Mouse (Mus musculus) skeletal muscle tissue, adult 2 months (tissue): ENCODE results near the gene Cdc42ep1.

Experiments
- DNase-seq: peaks from one replicate; pipeline ENCODE4 v3.0.0-alpha.2; 2012; ENCODE audit warnings: low read depth, low spot score

The Cdc42ep1 gene

DNA sequence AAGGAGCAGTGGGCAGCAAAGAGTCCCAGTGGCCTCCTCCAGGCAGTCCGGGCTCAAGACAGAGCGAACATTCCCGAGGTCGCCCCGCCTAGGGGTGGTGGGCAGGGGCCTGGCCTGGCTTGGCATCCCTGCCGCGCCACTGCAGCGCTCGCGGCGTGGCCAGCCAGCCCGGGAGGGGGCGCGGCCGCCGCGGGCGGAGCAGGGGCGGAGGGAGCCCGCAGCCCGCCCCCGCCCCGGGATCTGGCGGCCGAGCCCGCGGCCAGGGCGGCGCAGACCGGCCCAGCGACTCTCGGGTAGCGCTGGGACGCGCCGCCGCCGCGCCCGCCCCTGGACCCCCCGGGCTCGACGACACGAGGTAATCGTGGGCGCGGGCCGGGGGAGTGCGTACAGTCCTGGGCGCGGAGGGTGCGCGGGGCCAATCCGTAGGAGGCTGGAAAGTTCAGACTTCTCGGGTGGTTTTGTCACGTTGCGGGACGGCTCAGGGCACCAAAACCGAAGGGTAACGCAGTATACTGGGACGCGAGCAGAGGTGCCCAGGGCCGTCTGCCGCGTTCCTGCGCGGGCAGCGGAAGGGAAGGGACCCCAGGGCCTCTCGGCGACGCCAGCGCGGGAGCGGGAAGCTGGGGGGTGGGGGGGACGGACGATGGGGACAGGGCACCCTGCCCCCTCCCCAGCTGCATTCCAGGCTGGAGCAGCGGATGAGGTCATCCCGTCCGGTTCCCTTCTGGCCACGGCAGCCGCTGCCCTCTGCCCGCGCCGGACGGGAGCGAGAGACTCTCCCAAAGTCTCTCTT, at the start of gene Cdc42ep1:
TSS of gene Cdc42ep1 (plus strand) at position 254 of the 793 bp plus-strand sequence.
- DNase-seq: no peak

DNA sequence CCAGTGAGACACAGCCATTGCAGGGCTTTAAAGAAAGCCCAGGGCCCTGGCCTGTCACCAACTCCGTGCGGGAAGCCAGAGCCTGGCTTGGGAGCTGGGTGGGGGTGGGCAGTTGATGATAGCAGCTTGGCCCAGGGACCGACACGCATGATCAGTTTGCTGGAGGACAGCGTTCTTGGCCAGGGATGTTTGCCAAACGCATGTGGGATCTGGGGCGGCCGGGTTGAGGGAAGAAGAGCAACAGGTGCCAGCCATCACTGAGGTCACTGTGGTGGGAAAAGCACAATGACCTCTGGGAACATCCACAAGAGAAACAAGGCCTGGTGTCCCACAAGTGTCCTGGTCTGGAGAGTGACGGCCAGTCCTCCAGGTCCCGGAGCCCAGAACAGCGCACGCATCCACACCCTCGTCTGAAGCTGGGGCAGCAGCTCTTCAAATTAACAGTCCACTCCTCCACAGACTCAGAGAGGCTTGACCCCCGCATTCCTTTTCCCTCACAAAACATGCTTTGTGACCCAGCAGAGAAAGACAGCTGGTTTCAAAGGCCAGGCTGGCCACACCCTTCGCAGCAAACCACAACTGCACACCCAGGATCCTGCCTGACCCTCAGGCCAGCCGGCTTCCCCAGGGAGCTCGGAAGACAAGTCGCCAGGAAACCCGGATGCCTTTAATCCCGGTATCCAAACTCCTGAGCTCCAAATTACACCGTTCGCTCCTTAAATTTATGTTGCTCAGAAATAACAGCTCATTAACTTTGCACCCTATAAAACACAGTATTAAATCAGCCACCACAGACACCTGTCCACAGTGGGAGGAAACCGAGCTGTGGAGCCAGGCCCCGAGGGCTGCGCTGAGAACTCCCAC, 46.0 kb upstream of the Cdc42ep1 start:
- DNase-seq: no peak

DNA sequence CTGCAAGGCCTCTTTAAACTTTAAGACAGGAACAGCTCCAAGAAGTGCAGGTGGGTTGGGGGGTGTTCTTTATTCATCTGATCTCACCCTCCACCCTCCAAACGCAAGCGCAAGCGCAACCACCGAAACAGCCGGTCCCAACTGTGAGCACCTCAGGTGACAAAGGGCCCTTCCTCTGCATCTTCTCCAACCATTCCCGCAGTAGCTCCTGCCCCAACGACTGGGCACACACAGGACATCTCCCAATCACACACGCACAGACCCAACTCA, 45.4 kb upstream of the Cdc42ep1 start:
- DNase-seq: no peak

DNA sequence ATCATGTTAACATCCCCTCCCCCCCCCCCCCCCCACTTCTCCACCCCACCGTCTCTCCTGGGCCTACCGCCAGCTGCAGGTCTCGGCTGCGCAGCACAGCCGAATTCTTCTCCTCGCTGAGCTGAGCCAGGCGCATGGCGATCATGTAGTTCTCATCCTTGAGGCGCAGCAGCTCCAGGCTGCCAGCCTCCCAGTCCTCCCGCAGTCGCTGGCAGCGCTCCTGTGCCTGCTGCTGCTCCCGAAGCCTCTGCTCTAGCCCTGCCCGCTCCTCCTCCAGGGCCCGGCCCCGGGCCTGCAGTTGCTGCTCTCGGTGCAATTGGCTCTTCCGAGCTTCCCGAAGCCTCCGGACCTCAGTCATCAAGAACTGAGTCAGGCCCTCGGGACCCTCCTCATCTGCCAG, 43.4 kb upstream of the Cdc42ep1 start:
- DNase-seq: no peak

DNA sequence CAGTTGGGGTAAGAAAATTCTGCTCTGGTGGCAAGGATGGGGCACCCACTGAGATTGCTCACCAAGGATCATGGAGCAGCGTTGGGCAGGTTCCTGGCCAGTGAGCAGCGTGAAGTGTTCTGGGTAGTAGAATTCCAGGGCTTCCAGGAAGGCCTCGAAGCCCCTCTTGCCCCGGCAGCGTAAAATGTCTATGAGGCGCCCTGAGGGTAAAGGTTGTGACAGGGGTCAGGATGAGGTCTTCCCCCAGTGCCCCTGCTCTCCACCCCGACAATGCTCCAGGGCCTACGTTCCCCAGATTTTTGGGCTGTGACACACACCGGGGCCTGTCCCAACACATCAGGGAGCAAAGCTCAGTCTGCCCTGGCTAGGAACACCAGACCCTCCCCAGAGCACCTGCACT, 40.9 kb upstream of the Cdc42ep1 start:
- no peak for DNase-seq

GRCm38 (mm10) chr15:78801971-78802741, 40.3 kb upstream of the Cdc42ep1 start:
- DNase-seq: no peak

- no peak for DNase-seq
Observed at GRCm38 (mm10) chr15:78802776-78803391, 39.5 kb upstream of the Cdc42ep1 start, which contains the start of gene Card10. TSS of gene Card10 (minus strand) at chr15:78803042.

DNA sequence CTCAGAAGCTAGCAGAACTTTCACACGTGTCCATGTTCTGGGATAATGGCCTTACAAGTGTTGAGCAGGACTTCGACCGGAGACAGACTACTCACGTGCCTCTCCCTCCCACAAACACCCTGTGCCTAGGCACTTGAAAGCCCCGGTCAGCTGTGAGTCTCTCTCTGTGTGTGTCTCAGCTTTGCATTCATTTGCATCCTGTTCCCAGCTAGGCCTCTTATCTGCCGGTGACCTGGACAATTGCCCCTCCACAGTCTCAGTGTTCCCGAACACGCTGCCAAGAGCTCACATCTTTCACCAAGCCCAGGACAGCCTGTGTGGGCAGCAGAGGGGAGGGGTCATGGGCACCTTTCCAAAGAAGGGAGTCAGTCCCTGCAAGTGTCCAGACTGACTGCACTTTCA, 38.9 kb upstream of the Cdc42ep1 start:
- no peak for DNase-seq

DNA sequence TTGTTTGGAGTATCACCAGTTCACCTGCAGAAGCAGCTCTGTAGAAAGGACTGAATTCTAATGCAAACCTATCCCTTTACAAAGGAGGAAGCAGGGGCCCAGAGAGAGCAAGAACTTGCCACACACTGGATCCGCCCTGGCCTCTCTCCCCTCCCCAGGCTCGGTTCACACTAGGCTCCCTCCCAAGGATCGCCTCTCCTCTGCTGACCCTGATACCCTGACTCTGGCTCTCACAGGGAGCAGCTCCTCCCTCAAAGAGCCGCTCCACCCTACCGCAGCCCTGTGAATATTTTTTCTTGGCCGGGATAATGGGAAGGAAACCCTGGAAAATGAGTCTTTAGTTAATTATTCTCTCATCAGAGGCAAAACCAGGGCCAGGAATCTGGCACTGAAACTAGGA, 38.1 kb upstream of the Cdc42ep1 start:
- DNase-seq: no peak

- no peak for DNase-seq
Observed at GRCm38 (mm10) chr15:78805351-78805750, 37.1 kb upstream of the Cdc42ep1 start.

- no peak for DNase-seq
Observed at GRCm38 (mm10) chr15:78806614-78807013, 35.8 kb upstream of the Cdc42ep1 start.

DNA sequence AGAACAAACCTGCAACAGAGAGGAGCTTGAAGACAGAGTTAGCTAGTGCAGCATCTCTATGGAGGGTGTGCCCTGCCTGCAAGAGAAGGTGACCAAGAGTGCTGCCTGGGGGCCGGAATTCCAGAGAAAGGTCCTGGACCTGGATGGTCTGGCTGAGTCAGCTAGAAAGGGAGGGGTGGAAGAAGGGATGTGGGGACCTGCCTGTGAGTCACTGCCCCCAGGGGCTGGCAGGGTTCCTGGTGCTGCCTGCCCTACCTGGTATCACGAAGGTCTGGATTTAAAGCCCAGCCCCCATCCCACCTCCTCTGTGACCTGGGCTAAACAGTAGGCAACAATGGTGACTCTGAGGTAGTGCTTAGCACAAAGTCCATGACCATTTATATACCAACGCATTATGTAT, 35.3 kb upstream of the Cdc42ep1 start:
- DNase-seq: no peak

- DNase-seq: no peak
Observed at GRCm38 (mm10) chr15:78808980-78809379, 33.4 kb upstream of the Cdc42ep1 start.

DNA sequence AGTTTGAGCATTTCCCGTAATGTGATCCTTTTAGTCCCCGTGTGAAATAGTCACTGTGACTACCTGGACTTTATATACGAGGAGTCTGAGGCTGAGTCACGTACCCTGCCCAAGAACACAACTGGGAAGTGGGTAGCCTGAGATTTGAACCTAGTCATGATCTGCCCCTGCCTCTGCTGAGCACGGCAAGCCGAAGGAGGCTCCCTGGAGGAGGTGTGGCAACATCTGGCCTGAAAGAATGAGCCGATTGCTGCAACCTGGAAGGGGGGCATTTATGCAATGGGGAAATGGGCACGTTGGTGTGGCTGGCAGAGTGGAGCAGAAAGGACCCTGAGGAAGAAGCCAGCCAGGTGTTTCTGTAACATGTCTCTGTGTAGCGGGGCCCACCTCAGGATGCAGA, 32.7 kb upstream of the Cdc42ep1 start:
- no peak for DNase-seq

GRCm38 (mm10) chr15:78810146-78810545, 32.3 kb upstream of the Cdc42ep1 start:
- DNase-seq: no peak

DNA sequence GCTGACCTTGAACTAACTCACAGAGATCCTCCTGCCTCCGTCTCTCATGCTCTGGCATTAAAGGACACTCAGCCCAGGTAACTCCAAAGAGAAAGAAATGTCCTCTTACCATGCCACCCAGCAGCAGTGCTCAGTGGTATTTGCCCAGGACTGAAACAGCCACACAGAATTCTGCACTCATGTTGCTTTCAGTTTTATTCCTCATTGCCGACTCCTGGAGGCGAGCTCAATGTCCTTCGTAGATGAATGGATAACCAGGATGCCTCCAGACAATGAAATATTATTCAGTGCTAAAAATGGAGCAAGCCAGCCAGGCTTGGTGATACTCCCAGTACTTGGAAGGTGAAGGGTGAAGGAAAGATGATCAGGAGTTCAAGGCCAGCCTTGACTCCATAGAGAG, 28.8 kb upstream of the Cdc42ep1 start:
- DNase-seq: no peak

GRCm38 (mm10) chr15:78815314-78816073, 26.9 kb upstream of the Cdc42ep1 start:
- DNase-seq: no peak

GRCm38 (mm10) chr15:78816074-78816391, 26.4 kb upstream of the Cdc42ep1 start:
- DNase-seq: no peak

- no peak for DNase-seq
Observed at GRCm38 (mm10) chr15:78826213-78827204, 15.9 kb upstream of the Cdc42ep1 start.

- no peak for DNase-seq
Observed at GRCm38 (mm10) chr15:78828315-78828714, 14.1 kb upstream of the Cdc42ep1 start.
